Mouse (Mus musculus): Measurements from ENCODE around the gene Mpped2. TPM values are rescaled to one million over a fixed set of nuclear protein-coding genes. Genes with fewer than 3 reads are reported as not detected.

The Mpped2 gene
- polyA plus RNA-seq, 1 experiment from 2014 or later: 33.9 TPM

- Histone ChIP-seq H3K4me1 (ENCODE audit: control insufficient read depth, insufficient read depth, low read length) (no peaks in the 10 kb centered on the region), H3K27me3 (ENCODE audit: control insufficient read depth, insufficient read depth, low read length) (no peaks in the 10 kb centered on the region), H3K4me3 (ENCODE audit: low read length) (no peak overlapping the region), H3K9ac (ENCODE audit: low read length) (no peak overlapping the region), H3K4me2 (ENCODE audit: low read depth, low read length) (no peak overlapping the region), H3K27ac (ENCODE audit: low read length) (no peak overlapping the region), H3K9me3 (replicated peaks; ENCODE audit: control insufficient read depth, low read length) (no peaks in the 10 kb centered on the region), H3K36me3 (ENCODE audit: control insufficient read depth, insufficient read depth) (no peaks in the 10 kb centered on the region)
- 78% methylated on average over 8 of the region's 8 CpGs for WGBS
- ATAC-seq (replicated peaks; ENCODE audit: extremely low read depth, insufficient read depth, low FRiP score): no peak
These were observed 18.8 kb upstream of the Mpped2 start for GRCm38 (mm10) chr2:106674319-106674718.

- Histone ChIP-seq H3K36me3 (ENCODE audit: control insufficient read depth, insufficient read depth) (no peaks in the 10 kb centered on the region), H3K9ac (ENCODE audit: low read length) (no peak overlapping the region), H3K27me3 (ENCODE audit: control insufficient read depth, insufficient read depth, low read length) (no peaks in the 10 kb centered on the region), H3K9me3 (replicated peaks; ENCODE audit: control insufficient read depth, low read length) (no peaks in the 10 kb centered on the region), H3K4me2 (ENCODE audit: low read depth, low read length) (no peak overlapping the region), H3K4me1 (ENCODE audit: control insufficient read depth, insufficient read depth, low read length) (no peaks in the 10 kb centered on the region), H3K27ac (ENCODE audit: low read length) (no peak overlapping the region), H3K4me3 (ENCODE audit: low read length) (no peak overlapping the region)
- 64% methylated on average over 2 of the region's 2 CpGs for WGBS
- no peak for ATAC-seq (replicated peaks; ENCODE audit: extremely low read depth, insufficient read depth, low FRiP score)
These were observed 15.6 kb upstream of the Mpped2 start for GRCm38 (mm10) chr2:106677449-106677848.

DNA sequence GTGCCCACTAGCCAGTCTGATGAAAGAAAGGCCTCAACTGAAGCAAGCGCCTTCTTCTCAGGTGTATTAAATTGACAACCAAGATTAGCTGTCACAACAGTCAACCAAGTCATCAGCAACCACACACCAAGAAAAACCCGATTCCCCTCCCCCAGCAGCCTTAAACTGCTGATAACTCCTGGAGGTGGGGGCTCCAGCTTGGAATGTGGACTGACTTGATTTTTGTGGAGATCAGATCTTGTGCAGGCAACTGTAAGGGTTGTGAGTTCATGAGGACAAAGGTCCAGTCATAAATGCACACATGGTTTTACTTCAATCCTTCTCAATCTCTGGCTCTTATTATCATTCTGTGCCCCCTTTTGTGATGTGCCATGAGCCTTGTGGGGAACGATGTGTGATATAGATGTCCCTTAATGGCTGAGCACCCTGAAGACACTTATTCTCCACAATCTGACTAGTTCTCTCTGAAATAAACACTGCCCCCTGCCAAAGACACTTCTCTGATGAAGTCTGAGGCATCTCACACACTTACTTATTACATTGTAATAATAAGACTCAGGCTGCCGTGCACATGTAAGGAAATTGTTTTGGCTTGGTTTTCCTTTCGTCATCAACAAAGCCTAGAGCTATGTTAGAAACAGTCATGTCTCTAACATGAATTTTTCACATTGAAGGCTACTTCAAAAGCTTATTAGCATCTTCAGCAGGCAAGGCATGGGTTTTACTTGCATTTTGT is 13.2 kb upstream of the Mpped2 start:
- WGBS: 67% methylated on average over 5 of the region's 5 CpGs

GRCm38 (mm10) chr2:106683185-106683831 is 9.8 kb upstream of the Mpped2 start:
- WGBS: 30% methylated on average over 9 of the region's 9 CpGs
- Histone ChIP-seq H3K4me2 (ENCODE audit: low read depth, low read length) (peak overlapping the region; percentile 45), H3K9ac (ENCODE audit: low read length) (peak overlapping the region; percentile 4), H3K4me3 (ENCODE audit: low read length) (peak overlapping the region; percentile 16), H3K4me1 (ENCODE audit: control insufficient read depth, insufficient read depth, low read length) (0 out of 2 replicates have a peak, but pooled peaks cover 2% of the 10 kb centered on the region), H3K36me3 (ENCODE audit: control insufficient read depth, insufficient read depth) (no peaks in the 10 kb centered on the region), H3K27ac (ENCODE audit: low read length) (no peak overlapping the region), H3K27me3 (ENCODE audit: control insufficient read depth, insufficient read depth, low read length) (no peaks in the 10 kb centered on the region), H3K9me3 (replicated peaks; ENCODE audit: control insufficient read depth, low read length) (no peaks in the 10 kb centered on the region)
- no peak; the same call in 1 of the 2 replicates for ATAC-seq (replicated peaks; ENCODE audit: extremely low read depth, insufficient read depth, low FRiP score)

More for the DNA sequence above, 13.2 kb upstream of the Mpped2 start:
- no peaks in the 10 kb centered on the region for H3K27me3 ChIP-seq (ENCODE audit: control insufficient read depth, insufficient read depth, low read length)
- H3K27ac ChIP-seq (ENCODE audit: low read length): no peak overlapping the region
- no peak overlapping the region for H3K9ac ChIP-seq (ENCODE audit: low read length)
- no peak overlapping the region for H3K4me2 ChIP-seq (ENCODE audit: low read depth, low read length)
- H3K4me1 ChIP-seq (ENCODE audit: control insufficient read depth, insufficient read depth, low read length): 0 out of 2 replicates have a peak, but pooled peaks cover 2% of the 10 kb centered on the region
- no peaks in the 10 kb centered on the region for H3K9me3 ChIP-seq (replicated peaks; ENCODE audit: control insufficient read depth, low read length)
- no peak for ATAC-seq (replicated peaks; ENCODE audit: extremely low read depth, insufficient read depth, low FRiP score)
- H3K4me3 ChIP-seq (ENCODE audit: low read length): no peak overlapping the region
- no peaks in the 10 kb centered on the region for H3K36me3 ChIP-seq (ENCODE audit: control insufficient read depth, insufficient read depth)

DNA sequence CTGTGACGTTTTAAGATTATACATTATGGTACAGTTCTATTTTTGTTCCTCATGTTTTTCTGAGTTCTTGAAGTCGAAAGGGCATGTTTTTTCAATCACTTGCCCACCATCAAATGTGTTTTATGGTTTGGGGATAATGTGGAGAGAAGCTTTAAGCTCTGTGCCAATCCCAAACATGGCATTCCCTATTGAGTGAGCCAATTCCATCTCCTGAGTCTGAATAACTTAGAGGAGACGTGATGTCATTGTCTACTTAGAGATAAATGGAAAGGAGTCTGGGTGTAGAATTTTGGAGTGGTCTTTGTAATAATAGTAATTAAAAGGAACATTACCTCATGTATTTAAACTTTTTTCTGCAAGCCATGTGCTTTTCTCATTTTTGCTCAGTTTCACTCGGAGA is 9.2 kb upstream of the Mpped2 start:
- H3K36me3 ChIP-seq (ENCODE audit: control insufficient read depth, insufficient read depth): no peaks in the 10 kb centered on the region
- no peaks in the 10 kb centered on the region for H3K9me3 ChIP-seq (replicated peaks; ENCODE audit: control insufficient read depth, low read length)
- 59% methylated on average over 4 of the region's 4 CpGs for WGBS
- no peak for ATAC-seq (replicated peaks; ENCODE audit: extremely low read depth, insufficient read depth, low FRiP score)
- H3K4me3 ChIP-seq (ENCODE audit: low read length): no peak overlapping the region
- H3K27me3 ChIP-seq (ENCODE audit: control insufficient read depth, insufficient read depth, low read length): no peaks in the 10 kb centered on the region
- H3K9ac ChIP-seq (ENCODE audit: low read length): no peak overlapping the region; the same call in 1 of the 2 replicates
- no peak overlapping the region for H3K27ac ChIP-seq (ENCODE audit: low read length)
- peak overlapping the region; percentile 45; the same call in 1 of the 2 replicates for H3K4me2 ChIP-seq (ENCODE audit: low read depth, low read length)
- H3K4me1 ChIP-seq (ENCODE audit: control insufficient read depth, insufficient read depth, low read length): 0 out of 2 replicates have a peak, but pooled peaks cover 2% of the 10 kb centered on the region

DNA sequence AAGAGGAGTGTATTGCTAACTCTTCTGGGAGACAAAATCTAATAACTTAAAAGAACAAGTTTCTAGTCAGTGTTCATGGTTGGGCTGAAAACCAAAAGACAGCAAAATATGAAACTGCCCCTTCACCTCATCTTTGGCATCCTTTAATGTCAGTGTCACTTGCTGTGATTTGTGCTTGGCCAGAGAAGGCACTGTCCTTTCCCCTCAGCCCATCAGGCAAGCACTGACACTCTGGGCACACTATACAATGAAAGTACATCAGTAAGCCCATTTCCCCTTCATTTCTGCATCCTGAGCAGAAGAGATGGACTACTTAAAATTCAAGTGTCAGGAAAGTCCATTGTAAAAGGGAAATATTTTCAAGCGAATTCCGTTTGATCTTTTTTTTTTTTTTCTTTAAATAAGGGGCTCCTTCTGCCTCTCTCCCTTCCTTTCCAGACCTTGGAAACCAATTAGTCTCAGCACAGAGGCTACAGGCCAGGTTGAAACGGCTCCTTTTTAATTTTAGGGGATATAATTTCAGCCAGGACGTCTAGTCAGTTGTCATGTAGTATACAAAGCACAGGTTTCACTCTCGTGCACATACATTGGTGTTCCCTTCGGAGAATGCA is 1.2 kb upstream of the Mpped2 start:
- no peak overlapping the region; the same call in 1 of the 2 replicates for H3K4me3 ChIP-seq (ENCODE audit: low read length)
- ATAC-seq (replicated peaks; ENCODE audit: extremely low read depth, insufficient read depth, low FRiP score): no peak
- WGBS: 29% methylated on average over 6 of the region's 6 CpGs
- peak overlapping the region; percentile 65 for H3K4me2 ChIP-seq (ENCODE audit: low read depth, low read length)
- 0 out of 2 replicates have a peak, but pooled peaks cover 3% of the 10 kb centered on the region for H3K27me3 ChIP-seq (ENCODE audit: control insufficient read depth, insufficient read depth, low read length)
- H3K4me1 ChIP-seq (ENCODE audit: control insufficient read depth, insufficient read depth, low read length): peaks cover 3% of the 10 kb centered on the region
- H3K27ac ChIP-seq (ENCODE audit: low read length): no peak overlapping the region
- no peaks in the 10 kb centered on the region for H3K36me3 ChIP-seq (ENCODE audit: control insufficient read depth, insufficient read depth)
- H3K9ac ChIP-seq (ENCODE audit: low read length): no peak overlapping the region
- no peaks in the 10 kb centered on the region for H3K9me3 ChIP-seq (replicated peaks; ENCODE audit: control insufficient read depth, low read length)

GRCm38 (mm10) chr2:106692405-106692782 is 675 bp upstream of the Mpped2 start:
- H3K27ac ChIP-seq (ENCODE audit: low read length): no peak overlapping the region
- no peak overlapping the region for H3K9ac ChIP-seq (ENCODE audit: low read length)
- ATAC-seq (replicated peaks; ENCODE audit: extremely low read depth, insufficient read depth, low FRiP score): no peak
- H3K27me3 ChIP-seq (ENCODE audit: control insufficient read depth, insufficient read depth, low read length): 0 out of 2 replicates have a peak, but pooled peaks cover 3% of the 10 kb centered on the region
- H3K36me3 ChIP-seq (ENCODE audit: control insufficient read depth, insufficient read depth): no peaks in the 10 kb centered on the region
- H3K4me2 ChIP-seq (ENCODE audit: low read depth, low read length): peak overlapping the region; percentile 65
- no peaks in the 10 kb centered on the region for H3K9me3 ChIP-seq (replicated peaks; ENCODE audit: control insufficient read depth, low read length)
- WGBS: 5% methylated on average over 14 of the region's 14 CpGs
- peak overlapping the region; percentile 59 for H3K4me3 ChIP-seq (ENCODE audit: low read length)
- peaks cover 3% of the 10 kb centered on the region for H3K4me1 ChIP-seq (ENCODE audit: control insufficient read depth, insufficient read depth, low read length)

DNA sequence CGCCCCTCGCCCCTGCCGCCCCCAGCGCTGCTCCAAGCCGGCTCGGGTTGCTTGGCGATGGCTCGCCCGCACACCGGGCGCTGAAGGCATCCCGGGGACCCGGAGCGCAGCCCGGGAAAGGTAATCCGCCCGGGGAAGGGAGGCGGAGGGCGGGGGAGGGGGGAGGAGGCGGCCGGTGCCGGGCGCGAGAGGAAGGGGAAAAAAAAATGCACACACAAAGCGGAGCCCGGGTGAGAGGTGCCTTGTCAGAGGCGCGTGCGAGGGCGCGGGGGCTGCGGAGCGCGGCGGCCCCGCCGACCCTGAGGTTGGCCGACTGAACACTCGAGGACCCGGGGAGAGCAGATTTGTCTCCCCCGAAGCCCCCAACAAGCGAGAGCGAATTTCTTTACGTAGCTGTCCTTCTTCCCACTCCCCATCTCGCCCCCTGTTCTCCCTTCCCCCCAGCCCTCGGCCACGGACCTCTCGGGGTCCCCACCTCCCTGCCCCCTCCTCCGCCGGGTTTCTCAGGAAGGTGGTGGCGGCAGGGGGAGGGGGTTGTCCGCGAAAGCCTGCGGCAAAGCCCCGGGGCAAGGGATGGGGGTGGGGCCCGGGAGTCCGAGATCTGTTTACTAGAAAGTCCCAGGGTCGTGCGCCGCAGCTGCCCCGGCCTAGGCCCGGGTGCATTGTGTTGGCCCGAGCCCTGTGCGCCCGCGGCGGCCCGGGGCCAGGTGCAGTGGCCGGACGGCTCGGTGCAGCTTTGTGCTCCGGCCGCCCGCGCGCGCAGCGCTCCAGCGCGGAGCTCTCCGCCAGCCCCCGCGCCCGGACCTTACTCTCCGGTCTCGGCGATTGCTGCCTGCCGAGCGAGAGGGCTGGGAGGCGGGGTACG is 865 bp downstream of the Mpped2 start:
- H3K9ac ChIP-seq (ENCODE audit: low read length): peak overlapping the region; percentile 75

More for the DNA sequence above, 865 bp downstream of the Mpped2 start:
- 0 out of 2 replicates have a peak, but pooled peaks cover 3% of the 10 kb centered on the region for H3K27me3 ChIP-seq (ENCODE audit: control insufficient read depth, insufficient read depth, low read length)
- H3K36me3 ChIP-seq (ENCODE audit: control insufficient read depth, insufficient read depth): no peaks in the 10 kb centered on the region
- H3K4me1 ChIP-seq (ENCODE audit: control insufficient read depth, insufficient read depth, low read length): peaks cover 3% of the 10 kb centered on the region
- peak overlapping the region; percentile 73 for H3K27ac ChIP-seq (ENCODE audit: low read length)
- peak overlapping the region; percentile 59 for H3K4me3 ChIP-seq (ENCODE audit: low read length)
- no peaks in the 10 kb centered on the region for H3K9me3 ChIP-seq (replicated peaks; ENCODE audit: control insufficient read depth, low read length)
- under 1% methylated on average over 86 of the region's 91 CpGs for WGBS
- peak; percentile 56 for ATAC-seq (replicated peaks; ENCODE audit: extremely low read depth, insufficient read depth, low FRiP score)
- peak overlapping the region; percentile 65 for H3K4me2 ChIP-seq (ENCODE audit: low read depth, low read length)
